Mouse (Mus musculus): ENCODE data around the gene Mvp.

- no peak for TF ChIP-seq CTCF (IDR thresholded peaks at IDR 0.05; ENCODE audit: extremely low read depth, insufficient read depth, insufficient read length, insufficient replicate concordance)
- TF ChIP-seq POLR2A (IDR thresholded peaks at IDR 0.05; ENCODE audit: low read depth, low read length) = no peak
Observed at GRCm38 (mm10) chr7:127011051-127011450, 3.4 kb downstream of the Mvp start.
